14 mouse cellular contexts compared by ENCODE assay signal in the genomic region with DNA sequence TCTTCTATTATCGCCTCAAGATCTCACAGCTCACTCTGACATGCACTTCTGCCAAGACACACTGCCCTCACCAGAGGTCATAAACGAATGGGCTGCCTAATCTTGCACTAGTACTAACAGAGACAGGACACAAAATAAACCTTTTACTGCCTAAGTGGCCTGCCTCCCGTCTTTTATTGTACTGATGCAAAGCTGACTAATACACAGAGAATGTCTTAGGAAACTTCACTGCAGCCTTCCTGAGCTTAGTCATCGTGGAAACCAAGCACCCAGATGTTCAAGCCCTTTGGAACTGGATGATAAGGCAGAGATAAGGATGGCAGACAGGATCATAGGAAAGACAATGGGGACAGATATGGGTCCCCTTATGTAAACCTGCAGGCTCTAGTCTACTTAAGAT.
"Had no signal": no experiment of that assay in that cellular context is flagged by ENCODE, and none has a peak within 500 bp of the region (broad histone marks: within the 10 kb centered on the region; RNA-seq: fewer than 3 reads in every experiment).

No protein-coding gene starts in this region.

- H3K4me3 ChIP-seq: left cerebral cortex, adult 2 months; limb, embryonic 15.5 days; liver, embryonic 12.5 days; midbrain, embryonic 10.5 days; neural tube, embryonic 13.5 days had no signal

- H3K36me3 ChIP-seq: limb, embryonic 15.5 days; liver, embryonic 12.5 days; midbrain, embryonic 10.5 days; neural tube, embryonic 13.5 days had no signal

- H3K4me1 ChIP-seq: limb, embryonic 15.5 days; liver, embryonic 12.5 days; neural tube, embryonic 13.5 days had no signal

- DNase-seq: kidney, adult 8-10 months; kidney, postnatal 4 days; lung, postnatal 10 days; lung, postnatal 4 days; midbrain, embryonic 14.5 days; retina, postnatal 1 day; right cerebral cortex, postnatal 25 days; thymus, adult 18-20 months; thymus, postnatal 14 days had no signal

- H3K27me3 ChIP-seq: limb, embryonic 15.5 days; liver, embryonic 12.5 days; neural tube, embryonic 13.5 days had no signal

- H3K27ac ChIP-seq: left cerebral cortex, adult 2 months; limb, embryonic 15.5 days; liver, embryonic 12.5 days; midbrain, embryonic 10.5 days; neural tube, embryonic 13.5 days had no signal
